Mouse (Mus musculus) frontal cortex, postnatal 14 days (tissue): ENCODE results near the gene Arpc1b.
A peak's percentile ranks its signal among the peaks of the same experiment; 100 is the strongest.
"Not testable (repeated sequence)": the region's sequence is repeated elsewhere in the genome, so short reads cannot be mapped to it uniquely, and the experiment has no call there.

Experiments used
- DNase-seq, 2 experiments: peaks; one replicate each; pipeline ENCODE4 v3.0.0; 2022; ENCODE audit warnings: low spot score in 2 of 2

Gene Arpc1b

GRCm38 (mm10) chr5:145114606-145115473 lies 825 bp downstream of the Arpc1b start:
- DNase-seq: peak in 1 of 2 experiments; percentile 40

GRCm38 (mm10) chr5:145115736-145116135 lies 1.7 kb downstream of the Arpc1b start:
- no peak for DNase-seq

GRCm38 (mm10) chr5:145116316-145116715 lies 2.3 kb downstream of the Arpc1b start:
- DNase-seq: no peak

DNA sequence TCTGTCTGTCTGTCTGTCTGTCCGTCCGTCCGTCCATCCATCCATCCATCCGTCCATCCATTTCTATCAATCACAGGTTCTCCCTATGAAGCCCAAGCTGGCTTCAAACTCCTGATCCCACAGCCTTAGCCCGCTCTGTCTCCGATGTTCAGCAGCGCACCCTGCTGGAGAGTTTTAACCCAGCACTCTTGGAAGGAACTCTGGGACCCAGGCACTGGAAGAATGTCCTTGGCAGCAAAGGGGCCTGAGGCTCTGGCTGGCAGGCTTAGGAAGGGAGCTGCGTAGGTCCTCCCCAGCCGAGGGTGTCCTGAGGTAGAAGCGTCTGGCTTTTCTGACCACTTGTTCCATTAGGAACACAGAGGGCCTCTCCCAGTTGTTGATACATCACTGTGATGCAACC lies 2.9 kb downstream of the Arpc1b start:
- DNase-seq: peak in 1 of 2 experiments; percentile 55

- DNase-seq: no peak
Observed at GRCm38 (mm10) chr5:145118005-145118404, 4.0 kb downstream of the Arpc1b start.

- no peak for DNase-seq
Observed at GRCm38 (mm10) chr5:145118461-145118860, 4.4 kb downstream of the Arpc1b start.

DNA sequence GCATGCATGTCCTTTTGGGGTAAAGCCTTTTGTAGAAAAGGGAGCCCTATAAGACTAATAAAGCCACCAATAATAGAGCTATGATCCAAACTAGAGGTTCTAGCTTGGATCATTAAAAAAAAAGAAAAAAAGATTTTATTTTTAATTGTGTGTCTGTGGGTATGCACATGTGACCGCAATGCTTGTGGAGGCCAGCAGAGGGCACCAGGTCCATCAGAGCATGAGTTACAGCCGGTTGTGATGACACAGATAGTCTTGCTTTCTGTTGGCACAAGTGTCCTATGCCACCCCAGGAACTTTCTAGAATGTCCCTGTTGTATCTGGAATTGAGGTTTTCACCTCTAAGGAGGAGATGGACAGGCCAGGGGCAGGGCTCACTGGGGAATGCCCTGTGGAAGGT lies 5.4 kb downstream of the Arpc1b start:
- no peak for DNase-seq

GRCm38 (mm10) chr5:145120921-145121320 lies 6.9 kb downstream of the Arpc1b start:
- no peak for DNase-seq

GRCm38 (mm10) chr5:145123396-145123795 lies 9.4 kb downstream of the Arpc1b start:
- no peak for DNase-seq

DNA sequence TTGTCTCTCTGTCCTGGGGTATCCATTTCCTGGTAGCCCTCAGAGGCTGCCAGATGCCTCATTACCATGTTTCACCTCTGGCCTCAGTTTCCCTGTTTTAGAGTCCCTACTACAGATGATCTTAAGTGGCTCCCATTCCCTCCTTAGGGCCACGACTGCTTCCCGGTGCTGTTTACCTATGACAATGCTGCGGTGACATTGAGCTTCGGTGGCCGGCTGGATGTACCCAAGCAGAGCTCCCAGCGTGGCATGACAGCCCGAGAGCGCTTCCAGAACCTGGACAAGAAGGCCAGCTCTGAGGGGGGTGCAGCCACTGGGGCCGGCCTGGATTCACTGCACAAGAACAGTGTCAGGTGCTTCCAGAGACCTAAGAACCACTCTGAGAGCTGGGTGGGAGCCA lies 12.6 kb downstream of the Arpc1b start:
- DNase-seq: no peak

GRCm38 (mm10) chr5:145129124-145129523 lies 15.1 kb downstream of the Arpc1b start:
- DNase-seq: no peak

DNA sequence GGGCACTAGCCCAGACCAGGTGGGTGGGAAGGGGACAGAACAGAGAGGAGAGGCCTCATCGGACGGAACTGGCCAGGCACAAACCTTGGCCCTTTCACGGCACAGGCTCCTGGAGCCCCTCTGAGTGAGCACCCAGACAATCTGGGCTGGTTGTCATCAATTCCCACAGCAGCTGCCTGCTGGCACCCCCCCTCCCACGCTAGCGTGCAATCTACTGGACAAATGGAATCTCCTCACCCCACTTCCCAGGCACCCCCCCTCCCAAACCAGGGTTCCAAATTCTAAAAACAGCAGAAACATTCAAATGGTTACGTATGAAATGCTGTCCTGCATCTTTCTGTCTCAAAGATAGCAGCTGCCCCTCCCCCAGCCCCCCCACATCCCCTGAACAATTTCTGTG lies 15.8 kb downstream of the Arpc1b start:
- not testable (repeated sequence) for DNase-seq

DNA sequence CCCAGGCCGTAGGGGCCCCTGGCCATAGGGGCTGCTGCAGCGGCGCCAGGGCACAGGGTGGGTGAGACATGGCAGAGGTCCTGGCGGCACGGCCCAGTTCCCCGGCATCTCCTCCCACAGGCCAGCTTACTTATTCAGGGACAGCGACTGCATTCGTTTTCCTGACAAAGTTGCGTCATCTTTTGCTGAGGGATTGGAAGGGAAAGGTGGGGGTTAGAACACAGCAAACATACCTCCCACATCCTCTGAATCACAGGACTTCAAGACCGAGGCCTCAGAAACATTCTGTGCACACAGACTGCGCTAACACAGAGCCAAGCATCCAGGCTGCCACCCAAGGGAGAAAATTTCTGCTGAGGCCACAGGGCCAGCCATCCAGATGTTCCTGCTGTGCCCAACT lies 16.2 kb downstream of the Arpc1b start:
- no peak for DNase-seq

DNA sequence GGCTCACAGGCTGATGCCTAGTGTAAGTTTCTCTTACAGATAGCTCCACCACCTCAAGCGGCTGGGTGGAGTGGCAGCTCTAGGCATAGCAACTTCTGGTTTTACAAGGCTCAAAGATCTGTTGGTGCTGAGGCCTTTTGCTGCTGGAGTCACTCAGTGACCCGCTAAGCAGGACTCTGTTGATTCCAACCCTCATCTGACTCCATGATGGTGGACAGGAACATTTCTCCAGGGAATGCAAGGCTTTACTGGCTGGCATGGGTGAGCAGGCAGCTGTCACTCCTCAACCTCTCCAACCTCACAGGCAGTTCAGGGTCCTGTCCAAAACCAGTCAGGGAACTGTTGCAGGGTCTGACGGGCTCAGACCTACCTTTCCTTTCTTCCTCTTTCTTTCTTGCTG lies 17.0 kb downstream of the Arpc1b start:
- no peak for DNase-seq

DNA sequence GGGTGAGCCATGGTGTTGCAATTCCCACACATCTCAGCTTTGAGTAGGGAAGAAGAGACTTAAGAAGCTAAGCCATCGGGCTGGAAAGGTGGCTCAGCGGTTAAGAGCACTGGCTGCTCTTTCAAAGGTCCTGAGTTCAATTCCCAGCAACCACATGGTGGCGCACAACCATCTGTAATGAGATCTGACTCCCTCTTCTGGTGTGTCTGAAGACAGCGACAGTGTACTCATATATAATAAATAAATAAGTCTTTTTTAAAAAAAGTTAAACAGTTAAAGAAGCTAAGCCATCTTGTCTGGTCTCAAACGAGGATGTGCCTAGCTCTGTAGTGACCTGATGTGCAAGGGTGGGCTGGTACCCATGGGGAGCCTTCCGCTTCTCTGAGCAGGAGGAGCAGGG lies 19.3 kb downstream of the Arpc1b start:
- not testable (repeated sequence) for DNase-seq

GRCm38 (mm10) chr5:145138836-145139235 lies 24.8 kb downstream of the Arpc1b start:
- DNase-seq: no peak

DNA sequence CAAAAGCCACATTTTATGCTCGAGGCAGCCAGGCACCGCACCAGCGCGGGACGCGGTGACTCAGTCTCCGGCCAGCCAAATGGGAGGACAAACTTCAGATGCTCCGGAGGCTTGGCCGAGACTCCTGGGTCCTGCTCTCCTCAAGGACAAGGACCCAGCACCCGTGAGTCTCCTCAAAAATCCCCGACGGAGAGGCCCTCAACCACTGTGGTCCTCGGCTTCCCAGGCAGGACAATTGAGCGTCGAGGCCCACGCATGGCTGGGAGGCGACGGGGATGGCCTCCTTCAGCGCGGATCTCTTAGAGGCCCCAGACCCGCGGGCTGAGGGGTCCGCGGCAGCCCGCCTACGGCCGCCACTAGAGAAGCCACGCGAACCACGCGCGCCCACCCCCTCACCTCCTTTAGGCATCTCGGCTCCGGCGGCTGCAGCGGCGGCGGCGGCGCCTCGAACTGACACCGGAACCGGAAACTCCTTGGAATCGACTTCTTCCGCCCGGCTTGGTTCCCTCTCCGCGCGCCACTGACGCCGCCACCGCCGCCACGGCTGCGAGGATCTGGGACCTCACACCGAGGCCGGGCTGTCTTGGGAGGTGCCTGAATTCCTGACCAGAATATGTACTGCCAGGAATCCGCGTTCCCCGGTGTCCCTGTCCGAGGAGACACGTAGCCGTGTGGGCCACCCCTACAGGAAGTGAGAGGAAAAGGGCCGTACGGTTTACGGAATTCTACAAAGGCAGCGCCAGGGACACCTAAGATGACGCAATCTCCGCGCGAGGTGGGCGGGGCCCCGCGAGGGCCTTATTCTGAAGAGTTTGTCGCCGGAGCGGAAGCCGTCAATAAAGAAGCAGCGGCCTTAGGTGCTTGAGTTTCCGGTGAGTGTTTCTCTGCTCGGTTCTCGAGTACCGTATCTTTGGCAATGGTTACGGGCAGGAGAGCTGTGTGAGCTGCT lies 25.8 kb downstream of the Arpc1b start, which contains the start of the genes Pdap1 and Bud31:
Gene Pdap1, minus strand, starts transcription at position 668 of the 949 bp plus-strand sequence.
Gene Bud31, plus strand, starts transcription at position 792 of the 949 bp plus-strand sequence.
- peak; percentile 91 to 95 for DNase-seq

- DNase-seq: no peak
Observed at GRCm38 (mm10) chr5:145140611-145141010, 26.6 kb downstream of the Arpc1b start.

DNA sequence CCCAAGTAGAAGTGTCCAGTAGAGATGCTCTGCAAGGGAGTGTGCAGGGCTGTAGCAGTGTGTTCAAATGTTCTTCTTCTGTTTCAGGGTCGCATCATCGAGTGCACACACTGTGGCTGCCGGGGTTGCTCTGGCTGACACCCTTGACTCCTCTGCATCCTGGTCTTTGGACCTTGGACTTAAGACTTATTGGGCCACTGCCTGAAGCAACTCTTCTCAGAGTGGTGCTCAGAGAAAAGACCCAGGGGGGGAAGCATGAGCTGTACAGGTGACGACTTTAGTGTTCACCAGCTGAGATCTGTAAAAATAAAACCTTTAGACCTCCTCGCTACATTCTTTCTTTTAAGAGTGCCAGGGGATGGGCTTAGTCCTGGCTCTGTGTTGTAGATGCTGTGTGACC lies 33.7 kb downstream of the Arpc1b start:
- no peak for DNase-seq

DNA sequence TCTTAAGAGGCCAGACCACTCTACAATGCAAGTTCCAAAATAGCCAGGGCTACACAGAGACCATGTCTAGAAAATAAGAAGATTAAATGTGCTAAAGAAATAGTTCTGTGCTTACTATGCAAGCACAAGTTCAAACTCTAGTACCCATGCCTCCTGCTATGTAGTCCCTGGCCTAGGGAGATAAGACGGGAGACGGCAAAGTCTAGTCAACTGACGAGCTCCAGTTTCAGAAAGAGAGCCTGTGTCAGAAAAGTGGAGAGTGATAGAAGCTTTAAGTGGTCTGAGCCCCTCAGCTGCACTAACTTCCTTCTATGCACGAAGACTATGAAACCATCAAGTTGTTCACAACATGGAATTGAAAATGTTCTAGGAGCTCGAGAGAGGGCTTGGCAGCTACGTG lies 35.3 kb downstream of the Arpc1b start:
- no peak for DNase-seq

GRCm38 (mm10) chr5:145152690-145153089 lies 38.7 kb downstream of the Arpc1b start:
- DNase-seq: no peak

DNA sequence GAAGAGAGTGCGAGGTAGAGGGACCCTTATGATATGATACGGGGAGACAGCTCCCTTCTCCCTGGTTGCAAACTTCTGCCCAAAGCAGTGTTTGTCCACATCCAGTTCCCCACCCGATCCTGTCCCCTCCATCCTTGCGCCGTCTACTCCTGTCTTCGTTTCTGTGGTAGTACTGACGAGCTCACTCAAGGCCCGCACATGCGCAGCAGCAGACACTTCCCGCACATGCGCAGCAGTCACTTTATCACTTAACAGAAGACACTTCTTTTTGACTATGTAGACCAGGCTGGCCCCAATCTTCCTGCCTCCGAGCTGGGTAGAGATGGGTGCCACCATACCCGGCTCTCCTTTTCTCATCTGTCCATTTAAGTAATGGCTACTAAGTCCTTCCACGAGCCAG lies 47.3 kb downstream of the Arpc1b start:
- no peak for DNase-seq
